ENCODE assay signal across 15 mouse cellular contexts in genomic region chr6:40032901-40033300, GRCm38 (mm10).
"Had no signal": no experiment of that assay in that cellular context is flagged by ENCODE, and none has a peak within 500 bp of the region (broad histone marks: within the 10 kb centered on the region; RNA-seq: fewer than 3 reads in every experiment).

No protein-coding gene starts in this region.

- H3K4me2 ChIP-seq: neural tube, embryonic 13.5 days; neural tube, embryonic 15.5 days; stomach, embryonic 15.5 days had no signal

- H3K9me3 ChIP-seq: neural tube, embryonic 13.5 days; neural tube, embryonic 15.5 days; stomach, embryonic 15.5 days had no signal

- H3K4me3 ChIP-seq: neural tube, embryonic 13.5 days; neural tube, embryonic 15.5 days; stomach, embryonic 15.5 days had no signal

- DNase-seq: right cerebral cortex, adult 18-20 months; right cerebral cortex, postnatal 14 days; right cerebral cortex, postnatal 25 days; right cerebral cortex, postnatal 4 days; spleen, adult 18-20 months; thymus, adult 18-20 months; thymus, adult 2 months; thymus, postnatal 14 days; thymus, postnatal 25 days; thymus, postnatal 36 days; thymus, postnatal 4 days had no signal

- H3K27me3 ChIP-seq: neural tube, embryonic 13.5 days; neural tube, embryonic 15.5 days; stomach, embryonic 15.5 days had no signal

- H3K9ac ChIP-seq: neural tube, embryonic 13.5 days; neural tube, embryonic 15.5 days; stomach, embryonic 15.5 days had no signal

- H3K27ac ChIP-seq: neural tube, embryonic 13.5 days; neural tube, embryonic 15.5 days; stomach, embryonic 15.5 days; stomach, postnatal 0 days had no signal

- H3K4me1 ChIP-seq: neural tube, embryonic 13.5 days; neural tube, embryonic 15.5 days; stomach, embryonic 15.5 days had no signal

- H3K36me3 ChIP-seq: neural tube, embryonic 13.5 days; neural tube, embryonic 15.5 days; stomach, embryonic 15.5 days had no signal
